Mouse (Mus musculus): ENCODE data around the gene Atp5j2.

Atp5j2 gene

GRCm38 (mm10) chr5:145201321-145201991, 9.6 kb upstream of the Atp5j2 start, which contains the start of gene Zkscan14:
Gene Zkscan14, minus strand, starts transcription at chr5:145201868.
- in situ Hi-C loops (cut with MboI, MseI): no loop called here

- in situ Hi-C loops (cut with MboI, MseI): no loop called here
Observed at GRCm38 (mm10) chr5:145200387-145200786, 8.5 kb upstream of the Atp5j2 start.

- in situ Hi-C loops (cut with MboI, MseI): no loop called here
Observed at GRCm38 (mm10) chr5:145190875-145191798, 725 bp downstream of the Atp5j2 start.

- in situ Hi-C loops (cut with MboI, MseI): no loop called here
Observed at GRCm38 (mm10) chr5:145190373-145190772, 1.5 kb downstream of the Atp5j2 start.

- in situ Hi-C loops (cut with MboI, MseI): no loop called here
Observed at GRCm38 (mm10) chr5:145189416-145189815, 2.4 kb downstream of the Atp5j2 start.

- in situ Hi-C loops (cut with MboI, MseI): no loop called here
Observed at GRCm38 (mm10) chr5:145185244-145185643, 6.6 kb downstream of the Atp5j2 start.

- in situ Hi-C loops (cut with MboI, MseI): no loop called here
Observed at GRCm38 (mm10) chr5:145178461-145178980, 13.3 kb downstream of the Atp5j2 start.

- in situ Hi-C loops (cut with MboI, MseI): loop anchor here (10.0 kb wide), 1 partner anchor 1788 kb away; no protein-coding TSS in a partner anchor
Observed at GRCm38 (mm10) chr5:145167306-145167661, 24.6 kb downstream of the Atp5j2 start.

- in situ Hi-C loops (cut with MboI, MseI): loop anchor here (10.0 kb wide), 1 partner anchor 1788 kb away; no protein-coding TSS in a partner anchor
Observed at GRCm38 (mm10) chr5:145166536-145167305, 25.1 kb downstream of the Atp5j2 start, which contains the start of the genes Ptcd1 and Cpsf4. Gene Ptcd1, minus strand, starts transcription at chr5:145167108. Gene Cpsf4, plus strand, starts transcription at chr5:145167213.

- in situ Hi-C loops (cut with MboI, MseI): loop anchor here (10.0 kb wide), 1 partner anchor 1790 kb away; no protein-coding TSS in a partner anchor
Observed at GRCm38 (mm10) chr5:145165184-145165583, 26.7 kb downstream of the Atp5j2 start.

GRCm38 (mm10) chr5:145164710-145165109, 27.2 kb downstream of the Atp5j2 start:
- in situ Hi-C loops (cut with MboI, MseI): loop anchor here (10.0 kb wide), 1 partner anchor 1790 kb away; no protein-coding TSS in a partner anchor

GRCm38 (mm10) chr5:145161361-145161760, 30.5 kb downstream of the Atp5j2 start:
- in situ Hi-C loops (cut with MboI, MseI): loop anchor here (10.0 kb wide), 1 partner anchor 1793 kb away; no protein-coding TSS in a partner anchor

- in situ Hi-C loops (cut with MboI, MseI): no loop called here
Observed at GRCm38 (mm10) chr5:145152690-145153089, 39.2 kb downstream of the Atp5j2 start.

GRCm38 (mm10) chr5:145149294-145149693, 42.6 kb downstream of the Atp5j2 start:
- in situ Hi-C loops (cut with MboI, MseI): no loop called here

GRCm38 (mm10) chr5:145147748-145148147, 44.1 kb downstream of the Atp5j2 start:
- in situ Hi-C loops (cut with MboI, MseI): no loop called here

- in situ Hi-C loops (cut with MboI, MseI): no loop called here
Observed at GRCm38 (mm10) chr5:145140611-145141010, 51.3 kb downstream of the Atp5j2 start.

GRCm38 (mm10) chr5:145139571-145140519, 52.0 kb downstream of the Atp5j2 start, which contains the start of the genes Pdap1 and Bud31:
Gene Pdap1, minus strand, starts transcription at chr5:145140238.
Gene Bud31, plus strand, starts transcription at chr5:145140362.
- in situ Hi-C loops (cut with MboI, MseI): no loop called here

GRCm38 (mm10) chr5:145138836-145139235, 53.0 kb downstream of the Atp5j2 start:
- in situ Hi-C loops (cut with MboI, MseI): no loop called here

Measured in T-helper 1 cell (primary cell).